Mouse (Mus musculus): ENCODE results near the gene Hspa2. TPM values are rescaled to one million over a fixed set of nuclear protein-coding genes. Genes with fewer than 3 reads are reported as not detected.
A peak's percentile ranks its signal among the peaks of the same experiment; 100 is the strongest.
"Not testable (repeated sequence)": the region's sequence is repeated elsewhere in the genome, so short reads cannot be mapped to it uniquely, and the experiment has no call there.

Gene Hspa2
- polyA plus RNA-seq, 1 experiment from 2014 or later: 11.9 TPM

- no peak within 1 kb of the TSS for H3K27ac ChIP-seq
- peak within 1 kb of the TSS; percentile 91 for H3K4me2 ChIP-seq (replicated peaks)
- under 1% methylated on average over 37 of the region's 37 CpGs for WGBS
Measured at GRCm38 (mm10) chr12:76417433-76417854, 13.5 kb downstream of the Hspa2 start, which contains the start of gene Ppp1r36. Gene Ppp1r36, plus strand, starts transcription at chr12:76417538.

GRCm38 (mm10) chr12:76418346-76418745 lies 14.4 kb downstream of the Hspa2 start:
- H3K9ac ChIP-seq: no peak overlapping the region
- H3K4me1 ChIP-seq (replicated peaks): peaks cover 4% of the 10 kb centered on the region; the same call in 1 of the 2 replicates
- 92% methylated on average over 5 of the region's 5 CpGs for WGBS
- no peak overlapping the region for H3K4me2 ChIP-seq (replicated peaks)
- H3K36me3 ChIP-seq: no peaks in the 10 kb centered on the region
- no peaks in the 10 kb centered on the region for H3K9me3 ChIP-seq
- H3K27ac ChIP-seq: no peak overlapping the region
- no peak for ATAC-seq
- H3K4me3 ChIP-seq (replicated peaks): no peak overlapping the region
- no peaks in the 10 kb centered on the region for H3K27me3 ChIP-seq (replicated peaks)

More at GRCm38 (mm10) chr12:76417433-76417854, 13.5 kb downstream of the Hspa2 start, which contains the start of gene Ppp1r36:
- H3K27me3 ChIP-seq (replicated peaks): no peaks in the 10 kb centered on the region
- peak within 1 kb of the TSS; percentile 42 for H3K4me3 ChIP-seq (replicated peaks)
- no peaks in the 10 kb centered on the region for H3K36me3 ChIP-seq
- peaks cover 4% of the 10 kb centered on the region; the same call in 1 of the 2 replicates for H3K4me1 ChIP-seq (replicated peaks)
- peak; percentile 86 for ATAC-seq
- H3K9me3 ChIP-seq: no peaks in the 10 kb centered on the region
- peak within 1 kb of the TSS; percentile 45 for H3K9ac ChIP-seq

GRCm38 (mm10) chr12:76425256-76425655 lies 21.3 kb downstream of the Hspa2 start:
- Histone ChIP-seq H3K9me3 (no peaks in the 10 kb centered on the region), H3K4me1 (replicated peaks) (no peaks in the 10 kb centered on the region), H3K4me2 (replicated peaks) (no peak overlapping the region), H3K4me3 (replicated peaks) (no peak overlapping the region), H3K27ac (no peak overlapping the region), H3K9ac (no peak overlapping the region), H3K36me3 (no peaks in the 10 kb centered on the region), H3K27me3 (replicated peaks) (no peaks in the 10 kb centered on the region)
- 93% methylated on average over 3 of the region's 3 CpGs for WGBS
- no peak for ATAC-seq

GRCm38 (mm10) chr12:76427546-76427945 lies 23.6 kb downstream of the Hspa2 start:
- no peak overlapping the region for H3K4me3 ChIP-seq (replicated peaks)
- no peaks in the 10 kb centered on the region for H3K27me3 ChIP-seq (replicated peaks)
- no peak overlapping the region for H3K4me2 ChIP-seq (replicated peaks)
- WGBS: 60% methylated on average over 5 of the region's 5 CpGs
- H3K9me3 ChIP-seq: no peaks in the 10 kb centered on the region
- no peaks in the 10 kb centered on the region for H3K36me3 ChIP-seq
- no peaks in the 10 kb centered on the region for H3K4me1 ChIP-seq (replicated peaks)
- H3K27ac ChIP-seq: no peak overlapping the region
- H3K9ac ChIP-seq: no peak overlapping the region
- ATAC-seq: no peak

GRCm38 (mm10) chr12:76430879-76431406 lies 27.0 kb downstream of the Hspa2 start:
- WGBS: 47% methylated on average over 5 of the region's 5 CpGs
- H3K9me3 ChIP-seq: no peaks in the 10 kb centered on the region
- no peaks in the 10 kb centered on the region for H3K36me3 ChIP-seq
- H3K4me2 ChIP-seq (replicated peaks): no peak overlapping the region
- 0 out of 2 replicates have a peak, but pooled peaks cover 5% of the 10 kb centered on the region for H3K4me1 ChIP-seq (replicated peaks)
- no peak overlapping the region for H3K27ac ChIP-seq
- no peak for ATAC-seq
- H3K27me3 ChIP-seq (replicated peaks): no peaks in the 10 kb centered on the region
- H3K9ac ChIP-seq: no peak overlapping the region
- H3K4me3 ChIP-seq (replicated peaks): no peak overlapping the region

GRCm38 (mm10) chr12:76431431-76431830 lies 27.5 kb downstream of the Hspa2 start:
- no peak for ATAC-seq
- Histone ChIP-seq H3K4me2 (replicated peaks) (no peak overlapping the region), H3K4me1 (replicated peaks) (0 out of 2 replicates have a peak, but pooled peaks cover 5% of the 10 kb centered on the region), H3K27ac (no peak overlapping the region), H3K4me3 (replicated peaks) (no peak overlapping the region), H3K27me3 (replicated peaks) (no peaks in the 10 kb centered on the region), H3K9ac (no peak overlapping the region), H3K36me3 (no peaks in the 10 kb centered on the region), H3K9me3 (no peaks in the 10 kb centered on the region)
- WGBS: 63% methylated on average over 6 of the region's 6 CpGs

- no peak overlapping the region for H3K4me3 ChIP-seq (replicated peaks)
- H3K9me3 ChIP-seq: no peaks in the 10 kb centered on the region
- no peak overlapping the region for H3K4me2 ChIP-seq (replicated peaks)
- H3K27ac ChIP-seq: no peak overlapping the region
- no peak for ATAC-seq
- H3K27me3 ChIP-seq (replicated peaks): no peaks in the 10 kb centered on the region
- H3K9ac ChIP-seq: no peak overlapping the region
- 0 out of 2 replicates have a peak, but pooled peaks cover 5% of the 10 kb centered on the region for H3K4me1 ChIP-seq (replicated peaks)
- 49% methylated on average over 7 of the region's 7 CpGs for WGBS
- H3K36me3 ChIP-seq: no peaks in the 10 kb centered on the region
Measured at GRCm38 (mm10) chr12:76434111-76434510, 30.1 kb downstream of the Hspa2 start.

GRCm38 (mm10) chr12:76435084-76435483 lies 31.1 kb downstream of the Hspa2 start:
- peak overlapping the region; percentile 70 for H3K4me2 ChIP-seq (replicated peaks)
- H3K9me3 ChIP-seq: no peaks in the 10 kb centered on the region
- peak overlapping the region; percentile 30 for H3K4me3 ChIP-seq (replicated peaks)
- H3K27me3 ChIP-seq (replicated peaks): no peaks in the 10 kb centered on the region
- peak overlapping the region; percentile 14; the same call in 1 of the 2 replicates for H3K9ac ChIP-seq
- 0 out of 2 replicates have a peak, but pooled peaks cover 5% of the 10 kb centered on the region for H3K4me1 ChIP-seq (replicated peaks)
- peak; percentile 62 for ATAC-seq
- no peak overlapping the region for H3K27ac ChIP-seq
- H3K36me3 ChIP-seq: no peaks in the 10 kb centered on the region
- WGBS: 3% methylated on average over 17 of the region's 17 CpGs

- Histone ChIP-seq H3K27ac (no peak overlapping the region), H3K4me1 (replicated peaks) (0 out of 2 replicates have a peak, but pooled peaks cover 5% of the 10 kb centered on the region), H3K4me2 (replicated peaks) (peak overlapping the region; percentile 70), H3K9me3 (no peaks in the 10 kb centered on the region), H3K9ac (no peak overlapping the region), H3K27me3 (replicated peaks) (no peaks in the 10 kb centered on the region), H3K4me3 (replicated peaks) (peak overlapping the region; percentile 30), H3K36me3 (no peaks in the 10 kb centered on the region)
- ATAC-seq: peak; percentile 53; the same call in 1 of the 2 replicates
- 28% methylated on average over 8 of the region's 8 CpGs for WGBS
Measured at GRCm38 (mm10) chr12:76435549-76435948, 31.6 kb downstream of the Hspa2 start.

GRCm38 (mm10) chr12:76443488-76443887 lies 39.5 kb downstream of the Hspa2 start:
- not testable (repeated sequence) for H3K27ac ChIP-seq; ATAC-seq; H3K9me3 ChIP-seq; H3K4me1 ChIP-seq (replicated peaks); H3K4me3 ChIP-seq (replicated peaks); H3K36me3 ChIP-seq; H3K4me2 ChIP-seq (replicated peaks); H3K27me3 ChIP-seq (replicated peaks); H3K9ac ChIP-seq
- 85% methylated on average over 6 of the region's 6 CpGs for WGBS

- Histone ChIP-seq H3K4me3 (replicated peaks) (0 out of 2 replicates have a peak overlapping the region, but pooled peaks have one; percentile 9), H3K36me3 (no peaks in the 10 kb centered on the region), H3K27ac (no peak overlapping the region), H3K4me2 (replicated peaks) (no peak overlapping the region), H3K4me1 (replicated peaks) (no peaks in the 10 kb centered on the region), H3K9ac (no peak overlapping the region), H3K27me3 (replicated peaks) (no peaks in the 10 kb centered on the region), H3K9me3 (no peaks in the 10 kb centered on the region)
- ATAC-seq: peak; percentile 63
- 59% methylated on average over 10 of the region's 10 CpGs for WGBS
Measured at GRCm38 (mm10) chr12:76444359-76444772, 40.4 kb downstream of the Hspa2 start.

- H3K4me3 ChIP-seq (replicated peaks): no peak overlapping the region
- WGBS: 75% methylated on average over 6 of the region's 6 CpGs
- no peaks in the 10 kb centered on the region for H3K9me3 ChIP-seq
- no peaks in the 10 kb centered on the region for H3K36me3 ChIP-seq
- no peak overlapping the region for H3K9ac ChIP-seq
- ATAC-seq: no peak
- H3K27ac ChIP-seq: no peak overlapping the region
- no peaks in the 10 kb centered on the region for H3K4me1 ChIP-seq (replicated peaks)
- no peaks in the 10 kb centered on the region for H3K27me3 ChIP-seq (replicated peaks)
- no peak overlapping the region for H3K4me2 ChIP-seq (replicated peaks)
Measured at GRCm38 (mm10) chr12:76444862-76445261, 40.9 kb downstream of the Hspa2 start.

- Histone ChIP-seq H3K4me1 (replicated peaks) (no peaks in the 10 kb centered on the region), H3K4me3 (replicated peaks) (no peak overlapping the region), H3K9me3 (no peaks in the 10 kb centered on the region), H3K27ac (no peak overlapping the region), H3K4me2 (replicated peaks) (no peak overlapping the region), H3K9ac (no peak overlapping the region), H3K27me3 (replicated peaks) (no peaks in the 10 kb centered on the region), H3K36me3 (no peaks in the 10 kb centered on the region)
- ATAC-seq: no peak
- 80% methylated on average over 11 of the region's 11 CpGs for WGBS
Measured at GRCm38 (mm10) chr12:76446201-76446600, 42.2 kb downstream of the Hspa2 start.

Data from intestine, embryonic 15.5 days (tissue).